Mouse (Mus musculus): Measurements from ENCODE around the gene Slfn9.
"Not testable (repeated sequence)": the region's sequence is repeated elsewhere in the genome, so short reads cannot be mapped to it uniquely, and the experiment has no call there.

- not testable (repeated sequence) for TF ChIP-seq CTCF, EP300 (IDR thresholded peaks at IDR 0.05; ENCODE audit: low read depth)
These were observed 47.1 kb upstream of the Slfn9 start for GRCm38 (mm10) chr11:83038686-83039085.
